In the genomic region with DNA sequence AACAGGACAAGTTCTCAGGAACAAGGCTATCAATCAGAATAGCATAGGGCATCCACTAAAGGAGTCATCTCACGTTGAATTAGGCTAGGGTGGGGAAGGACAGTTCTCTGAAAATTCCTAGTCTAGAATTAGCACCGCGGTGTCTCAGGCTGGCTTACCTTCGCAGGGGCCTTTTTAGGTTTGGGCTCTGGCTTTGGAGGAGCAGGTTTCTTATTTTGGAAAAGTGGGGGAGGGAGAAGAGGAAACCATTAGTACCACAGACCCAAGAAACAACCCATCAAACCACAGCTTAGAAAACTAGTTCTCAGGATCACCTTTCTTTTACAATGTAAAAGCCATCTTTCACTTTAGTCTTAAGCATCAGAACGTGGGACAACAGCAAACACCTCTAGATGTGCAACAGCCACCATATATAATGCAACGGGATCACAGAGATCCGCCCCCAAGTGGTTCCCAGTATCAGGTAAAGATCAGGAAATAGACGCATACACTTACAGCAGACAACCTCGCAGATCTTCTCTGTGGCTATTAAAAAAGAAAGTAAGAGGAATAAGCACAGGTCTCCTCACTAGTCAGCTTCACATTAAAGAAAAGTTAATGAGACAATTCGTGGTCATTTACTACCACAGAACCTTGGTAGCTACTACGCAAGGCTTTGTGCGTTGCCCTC, we compare ENCODE assay signal across 8 mouse cellular contexts. TPM values are rescaled to one million over a fixed set of nuclear protein-coding genes. Genes with fewer than 3 reads are reported as not detected.
DNase-seq lines count a peak whose midpoint lies in the region; ATAC-seq and TF ChIP-seq lines count a peak whose summit lies in the region.

No protein-coding gene starts in this region.

- H3K9me3 ChIP-seq in heart, embryonic 13.5 days, result no peaks in the 10 kb centered on the region
- H3K9me3 ChIP-seq in ES-Bruce4 (replicated peaks; ENCODE audit: control insufficient read depth, insufficient read depth, low read length, poor library complexity, severe bottlenecking), result no peaks in the 10 kb centered on the region
- H3K9me3 ChIP-seq in heart, postnatal 0 days (replicated peaks; ENCODE audit: control insufficient read depth, low read length), result no peaks in the 10 kb centered on the region

- H3K4me3 ChIP-seq in heart, embryonic 13.5 days, result peak overlapping the region; percentile 75
- peak overlapping the region; percentile 70 for H3K4me3 ChIP-seq in ES-Bruce4 (ENCODE audit: low read depth, low read length)
- H3K4me3 ChIP-seq in heart, postnatal 0 days (ENCODE audit: low read depth, low read length), result peak overlapping the region; percentile 85
- peak overlapping the region; percentile 57 for H3K4me3 ChIP-seq in macrophage (ENCODE audit: inconsistent target)

- ATAC-seq in heart, embryonic 13.5 days (ENCODE audit: extremely low read depth, insufficient number of reproducible peaks, low FRiP score, low TSS enrichment), result no peak
- no peak for ATAC-seq in heart, postnatal 0 days (ENCODE audit: insufficient read depth, low read depth)

- no peaks in the 10 kb centered on the region for H3K27me3 ChIP-seq in heart, embryonic 13.5 days (replicated peaks)
- no peaks in the 10 kb centered on the region for H3K27me3 ChIP-seq in ES-Bruce4 (ENCODE audit: control insufficient read depth, insufficient read depth, low read length, poor library complexity, severe bottlenecking)
- no peaks in the 10 kb centered on the region for H3K27me3 ChIP-seq in heart, postnatal 0 days (ENCODE audit: control insufficient read depth, insufficient read depth, low read length)

- 35% methylated on average over 12 of the region's 12 CpGs for WGBS in heart, embryonic 13.5 days
- WGBS in heart, postnatal 0 days, result 27% methylated on average over 12 of the region's 12 CpGs
- 35% methylated on average over 12 of the region's 12 CpGs for WGBS in macrophage (ENCODE audit: missing documents)

- H3K4me1 ChIP-seq in heart, embryonic 13.5 days, result peaks cover 26% of the 10 kb centered on the region
- H3K4me1 ChIP-seq in ES-Bruce4 (ENCODE audit: control insufficient read depth, insufficient read depth, low read length), result peaks cover 2% of the 10 kb centered on the region
- peaks cover 8% of the 10 kb centered on the region for H3K4me1 ChIP-seq in heart, postnatal 0 days (ENCODE audit: control insufficient read depth, insufficient read depth)

- H3K9ac ChIP-seq in heart, embryonic 13.5 days, result peak overlapping the region; percentile 98
- H3K9ac ChIP-seq in ES-Bruce4 (ENCODE audit: low read depth, poor library complexity, severe bottlenecking), result peak overlapping the region; percentile 99
- peak overlapping the region; percentile 95; the same call in 1 of the 2 replicates for H3K9ac ChIP-seq in heart, postnatal 0 days (replicated peaks; ENCODE audit: low read depth, low read length)

- TF ChIP-seq EP300 in ES-Bruce4 (IDR thresholded peaks at IDR 0.05; ENCODE audit: insufficient read depth, low read depth, low read length), result no peak
- TF ChIP-seq EP300 in heart, postnatal 0 days (IDR thresholded peaks at IDR 0.05; ENCODE audit: low read depth), result no peak

- no peak for TF ChIP-seq POLR2A in ES-Bruce4 (IDR thresholded peaks at IDR 0.05; ENCODE audit: insufficient read depth, low read length)

- H3K4me2 ChIP-seq in heart, embryonic 13.5 days, result peak overlapping the region; percentile 96
- peak overlapping the region; percentile 94 for H3K4me2 ChIP-seq in heart, postnatal 0 days (ENCODE audit: low read depth, low read length)

- H3K27ac ChIP-seq in heart, embryonic 13.5 days (replicated peaks), result peak overlapping the region; percentile 37; the same call in 1 of the 2 replicates
- peak overlapping the region; percentile 82 for H3K27ac ChIP-seq in ES-Bruce4 (ENCODE audit: insufficient read depth, low read length)
- no peak overlapping the region for H3K27ac ChIP-seq in heart, postnatal 0 days (ENCODE audit: low read depth)
- peak overlapping the region; percentile 27 for H3K27ac ChIP-seq in macrophage

- DNase-seq in heart, postnatal 4 days, result no peak
- DNase-seq in heart, postnatal 0 days (ENCODE audit: low spot score), result no peak
- DNase-seq in urinary bladder, adult 2 months (ENCODE audit: low spot score), result no peak
- no peak for DNase-seq in layer of hippocampus, postnatal 25 days (ENCODE audit: extremely low spot score in 1 of 2, low spot score in 1 of 2)
- DNase-seq in left cerebral cortex, adult 18-20 months (ENCODE audit: low spot score in 2 of 2), result no peak

- H3K36me3 ChIP-seq in heart, embryonic 13.5 days, result peaks cover 57% of the 10 kb centered on the region
- peaks cover 36% of the 10 kb centered on the region for H3K36me3 ChIP-seq in ES-Bruce4 (ENCODE audit: control insufficient read depth, insufficient read depth, low read length, poor library complexity, severe bottlenecking)
- peaks cover 24% of the 10 kb centered on the region for H3K36me3 ChIP-seq in heart, postnatal 0 days (replicated peaks; ENCODE audit: control insufficient read depth, insufficient read depth, low read length)
- peaks cover 18% of the 10 kb centered on the region for H3K36me3 ChIP-seq in macrophage (ENCODE audit: inconsistent target)

- H3K79me2 ChIP-seq in macrophage (ENCODE audit: inconsistent target), result peaks cover 16% of the 10 kb centered on the region

- no peak for TF ChIP-seq CTCF in ES-Bruce4 (IDR thresholded peaks at IDR 0.05; ENCODE audit: low read depth, low read length)
- no peak for TF ChIP-seq CTCF in heart, postnatal 0 days (IDR thresholded peaks at IDR 0.05; ENCODE audit: low read depth)

RNA-seq across cellular contexts. Expression of a gene that starts 2.0 kb away (rescaled TPM):
- 1,526 and 1,676 TPM in 2 replicates for polyA plus RNA-seq in heart, embryonic 13.5 days (2015; fragmentation: Nextera tagmentation; extraction: Ambion mirVana)
- total RNA-seq in heart, postnatal 4 days (2021), result 100 to 1,000 TPM; 484 to 489 TPM
- polyA plus RNA-seq in ES-Bruce4 (2011; ENCODE audit: insufficient read depth, insufficient read length, low read depth, missing spikeins) (253 and 257 TPM in 2 replicates), macrophage (2018) (146 to 287 TPM (median 209 TPM) in 3 replicates)
- total RNA-seq in heart, postnatal 0 days (2014; rRNA removed; ENCODE audit: low replicate concordance), result 197 and 271 TPM in 2 replicates
- polyA plus RNA-seq in heart, postnatal 0 days (2015; fragmentation: Nextera tagmentation; extraction: Ambion mirVana), result 867 and 901 TPM in 2 replicates
- 100 to 1,000 TPM in 10 of 26 experiments, 10 to 100 TPM in 16; 43.6 to 166 (median 94.4) TPM for total RNA-seq in macrophage (2018; cell fraction: chromatin; rRNA removed)
- total RNA-seq in macrophage (2018; cell fraction: cytosol; rRNA removed), result 100 to 1,000 TPM; 144 to 256 (median 180) TPM
- total RNA-seq in macrophage (2018; cell fraction: nucleus; rRNA removed), result 100 to 1,000 TPM in 7 of 26 experiments, 10 to 100 TPM in 19; 39.5 to 152 (median 88.2) TPM
- 131 and 148 TPM in 2 replicates for polyA plus RNA-seq in urinary bladder, adult 2 months (2012; rRNA removed)
- 100 to 1,000 TPM; 133 to 138 TPM for total RNA-seq in layer of hippocampus, postnatal 25 days (2021)
- total RNA-seq in left cerebral cortex, adult 18-20 months (2021), result 100 to 1,000 TPM; 100 to 103 TPM

RNA-seq across cellular contexts. Expression of a gene that starts 34.3 kb away (rescaled TPM):
- 31.0 and 33.6 TPM in 2 replicates for polyA plus RNA-seq in heart, embryonic 13.5 days (2015; fragmentation: Nextera tagmentation; extraction: Ambion mirVana)
- total RNA-seq in heart, postnatal 4 days (2021), result 10 to 100 TPM; 39.1 to 40.7 TPM
- polyA plus RNA-seq in ES-Bruce4 (2011; ENCODE audit: insufficient read depth, insufficient read length, low read depth, missing spikeins) (18.5 and 23.5 TPM in 2 replicates), macrophage (2018) (22.8 to 27.1 TPM (median 25.6 TPM) in 3 replicates)
- 38.4 and 39.8 TPM in 2 replicates for total RNA-seq in heart, postnatal 0 days (2014; rRNA removed; ENCODE audit: low replicate concordance)
- polyA plus RNA-seq in heart, postnatal 0 days (2015; fragmentation: Nextera tagmentation; extraction: Ambion mirVana), result 25.8 and 28.5 TPM in 2 replicates
- total RNA-seq in macrophage (2018; cell fraction: chromatin; rRNA removed), result 10 to 100 TPM; 11.1 to 42.7 (median 28.3) TPM
- total RNA-seq in macrophage (2018; cell fraction: cytosol; rRNA removed), result 10 to 100 TPM; 17.8 to 29.1 (median 26.2) TPM
- total RNA-seq in macrophage (2018; cell fraction: nucleus; rRNA removed), result 10 to 100 TPM in 25 of 26 experiments, 1 to 10 TPM in 1; 9.3 to 35.1 (median 27.8) TPM
- 35.0 and 35.6 TPM in 2 replicates for polyA plus RNA-seq in urinary bladder, adult 2 months (2012; rRNA removed)
- 10 to 100 TPM; 62.2 to 62.6 TPM for total RNA-seq in layer of hippocampus, postnatal 25 days (2021)
- total RNA-seq in left cerebral cortex, adult 18-20 months (2021), result 10 to 100 TPM; 64.6 to 68.5 TPM

RNA-seq across cellular contexts. Expression of a gene that starts 52.2 kb away (rescaled TPM):
- 0.25 and 0.27 TPM in 2 replicates for polyA plus RNA-seq in heart, embryonic 13.5 days (2015; fragmentation: Nextera tagmentation; extraction: Ambion mirVana)
- under 1 TPM; 0.27 to 0.29 TPM for total RNA-seq in heart, postnatal 4 days (2021)
- polyA plus RNA-seq in ES-Bruce4 (2011; ENCODE audit: insufficient read depth, insufficient read length, low read depth, missing spikeins), result 201 and 217 TPM in 2 replicates
- total RNA-seq in heart, postnatal 0 days (2014; rRNA removed; ENCODE audit: low replicate concordance), result not detected in 2 replicates
- 0.10 TPM in 1 of 2 replicates, not detected in the other for polyA plus RNA-seq in heart, postnatal 0 days (2015; fragmentation: Nextera tagmentation; extraction: Ambion mirVana)
- not detected for total RNA-seq in macrophage (2018; cell fraction: chromatin; rRNA removed)
- not detected for total RNA-seq in macrophage (2018; cell fraction: cytosol; rRNA removed)
- not detected for total RNA-seq in macrophage (2018; cell fraction: nucleus; rRNA removed)
- polyA plus RNA-seq in macrophage (2018), result not detected in 3 replicates
- not detected in 2 replicates for polyA plus RNA-seq in urinary bladder, adult 2 months (2012; rRNA removed)
- not detected for total RNA-seq in layer of hippocampus, postnatal 25 days (2021)
- not detected for total RNA-seq in left cerebral cortex, adult 18-20 months (2021)

Comparison
In these comparisons a context has a peak if more than half of its experiments do, and no peak if none do; other contexts are left out.
1. RNA of a gene that starts 52.2 kb away (polyA plus RNA-seq): 201 to 217 TPM in ES-Bruce4; 0.25 to 0.27 TPM in heart, embryonic 13.5 days, 0.10 TPM in heart, postnatal 0 days, not detected in macrophage and not detected in urinary bladder, adult 2 months; every median in the first group is over 100 times any median in the second.
2. Peak in every context shown above with its lines, with median percentiles within 50 percentile points of each other: H3K4me3 ChIP-seq and H3K9ac ChIP-seq.